Comparison of ENCODE assay signal across 7 mouse cellular contexts in the genomic region with DNA sequence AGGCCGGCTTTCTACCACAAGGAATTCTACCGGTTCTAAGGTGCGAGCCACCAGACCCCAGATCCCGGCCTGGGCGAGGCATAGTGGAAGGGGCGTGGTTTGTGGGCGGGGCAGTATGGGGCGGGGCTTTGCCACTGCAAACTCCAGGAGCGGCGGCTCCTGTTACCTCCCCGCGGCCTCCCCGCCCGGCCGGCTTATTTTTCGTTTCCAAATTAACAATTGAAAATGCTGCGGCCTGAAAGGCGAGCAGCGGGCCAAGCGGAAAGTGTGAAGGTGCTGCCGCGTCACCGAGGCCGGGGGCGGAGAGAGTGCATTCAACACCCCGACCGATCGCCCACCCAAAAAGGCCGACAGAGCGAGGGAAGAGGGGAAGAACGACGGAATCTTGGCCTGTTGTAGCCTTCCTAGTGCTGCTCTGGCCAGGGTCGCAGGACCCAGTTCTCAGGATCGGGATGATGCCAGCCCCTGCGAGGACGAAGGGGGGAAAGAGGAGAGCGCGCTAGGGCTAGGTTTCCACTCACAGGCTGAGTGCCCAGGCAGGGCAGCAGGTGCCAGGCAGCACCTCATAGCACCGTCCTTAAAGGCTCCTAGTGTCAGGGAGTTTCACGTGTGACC. TPM values are rescaled to one million over a fixed set of nuclear protein-coding genes. Genes with fewer than 3 reads are reported as not detected.
A peak's percentile ranks its signal among the peaks of the same experiment; 100 is the strongest.
DNase-seq lines count a peak whose midpoint lies in the region.

No protein-coding gene starts in this region.

- intact Hi-C loops in heart, postnatal 25 days (cut with DNase I) = no loop called here

- H3K9me3 ChIP-seq in forebrain, embryonic 10.5 days = no peaks in the 10 kb centered on the region
- no peaks in the 10 kb centered on the region for H3K9me3 ChIP-seq in limb, embryonic 10.5 days (replicated peaks)
- H3K9me3 ChIP-seq in midbrain, embryonic 10.5 days (replicated peaks) = no peaks in the 10 kb centered on the region

- under 1% methylated on average over 40 of the region's 40 CpGs for WGBS in forebrain, embryonic 10.5 days
- WGBS in limb, embryonic 10.5 days = 2% methylated on average over 40 of the region's 40 CpGs
- WGBS in midbrain, embryonic 10.5 days = 1% methylated on average over 40 of the region's 40 CpGs

- peaks cover 92% of the 10 kb centered on the region for H3K27me3 ChIP-seq in forebrain, embryonic 10.5 days (ENCODE audit: poor library complexity, severe bottlenecking)
- peaks cover 49% of the 10 kb centered on the region for H3K27me3 ChIP-seq in limb, embryonic 10.5 days (ENCODE audit: low read depth, poor library complexity, severe bottlenecking)
- H3K27me3 ChIP-seq in midbrain, embryonic 10.5 days (ENCODE audit: low read depth, poor library complexity, severe bottlenecking) = peaks cover 92% of the 10 kb centered on the region
- no peaks in the 10 kb centered on the region for H3K27me3 ChIP-seq in splenic B cell, adult 2 months (ENCODE audit: control insufficient read depth, insufficient read depth, low read length, poor library complexity, severe bottlenecking)

- peak; percentile 23 for DNase-seq in MN1 (ENCODE audit: low spot score)
- DNase-seq in forebrain, embryonic 10.5 days (ENCODE audit: extremely low spot score, low spot score) = peak; percentile 82
- DNase-seq in heart, postnatal 25 days (ENCODE audit: low spot score) = peak; percentile 40
- peak; percentile 95 for DNase-seq in limb, embryonic 10.5 days (ENCODE audit: low spot score)
- DNase-seq in midbrain, embryonic 10.5 days (ENCODE audit: low spot score) = peak; percentile 82
- DNase-seq in splenic B cell, adult 2 months (ENCODE audit: low read depth, low spot score) = peak; percentile 66

- no peaks in the 10 kb centered on the region for H3K36me3 ChIP-seq in forebrain, embryonic 10.5 days (replicated peaks)
- no peaks in the 10 kb centered on the region for H3K36me3 ChIP-seq in limb, embryonic 10.5 days
- H3K36me3 ChIP-seq in midbrain, embryonic 10.5 days = no peaks in the 10 kb centered on the region
- no peaks in the 10 kb centered on the region for H3K36me3 ChIP-seq in splenic B cell, adult 2 months (ENCODE audit: control insufficient read depth, insufficient read depth, low read length, poor library complexity, severe bottlenecking)

- no peak overlapping the region for H3K27ac ChIP-seq in brown adipose tissue, adult 24 weeks (replicated peaks; ENCODE audit: low read depth, low read length)
- peak overlapping the region; percentile 74 for H3K27ac ChIP-seq in forebrain, embryonic 10.5 days
- peak overlapping the region; percentile 69 for H3K27ac ChIP-seq in limb, embryonic 10.5 days
- peak overlapping the region; percentile 49; the same call in 1 of the 2 replicates for H3K27ac ChIP-seq in midbrain, embryonic 10.5 days (replicated peaks)

- peaks cover 12% of the 10 kb centered on the region for H3K4me1 ChIP-seq in brown adipose tissue, adult 24 weeks (ENCODE audit: control insufficient read depth, insufficient read depth, insufficient read length, low read length)
- peaks cover 38% of the 10 kb centered on the region for H3K4me1 ChIP-seq in forebrain, embryonic 10.5 days
- H3K4me1 ChIP-seq in limb, embryonic 10.5 days = peaks cover 31% of the 10 kb centered on the region
- H3K4me1 ChIP-seq in midbrain, embryonic 10.5 days = peaks cover 45% of the 10 kb centered on the region

- H3K4me3 ChIP-seq in brown adipose tissue, adult 24 weeks (ENCODE audit: insufficient read depth, low read depth, low read length) = peak overlapping the region; percentile 66
- H3K4me3 ChIP-seq in forebrain, embryonic 10.5 days = peak overlapping the region; percentile 62
- peak overlapping the region; percentile 59 for H3K4me3 ChIP-seq in limb, embryonic 10.5 days
- peak overlapping the region; percentile 64 for H3K4me3 ChIP-seq in midbrain, embryonic 10.5 days

RNA-seq across cellular contexts. Expression of gene Kcnq4, which starts 17.3 kb away (rescaled TPM):
- polyA plus RNA-seq in brown adipose tissue, adult 24 weeks (2012; ENCODE audit: insufficient read depth, insufficient read length, missing spikeins) = 0.59 and 0.88 TPM in 2 replicates
- polyA plus RNA-seq in forebrain, embryonic 10.5 days (2016; fragmentation: Nextera tagmentation; extraction: Ambion mirVana) = 1.5 and 1.8 TPM in 2 replicates
- 1 to 10 TPM; 1.8 to 2.2 TPM for total RNA-seq in heart, postnatal 25 days (2021)
- 3.0 and 6.9 TPM in 2 replicates for polyA plus RNA-seq in limb, embryonic 10.5 days (2016; fragmentation: Nextera tagmentation; extraction: Ambion mirVana)
- 2.1 and 3.0 TPM in 2 replicates for polyA plus RNA-seq in midbrain, embryonic 10.5 days (2016; fragmentation: Nextera tagmentation; extraction: Ambion mirVana)

Comparison
In these comparisons a context has a peak if more than half of its experiments do, and no peak if none do; other contexts are left out.
1. DNase-seq: peak in every context shown above with its lines; median percentile 95 in limb, embryonic 10.5 days; 82 in forebrain, embryonic 10.5 days; 82 in midbrain, embryonic 10.5 days; 66 in splenic B cell, adult 2 months; 40 in heart, postnatal 25 days; 23 in MN1.